Mouse (Mus musculus): Measurements from ENCODE around the gene Mrpl4.
"Not testable (repeated sequence)": the region's sequence is repeated elsewhere in the genome, so short reads cannot be mapped to it uniquely, and the experiment has no call there.

Gene Mrpl4

DNA sequence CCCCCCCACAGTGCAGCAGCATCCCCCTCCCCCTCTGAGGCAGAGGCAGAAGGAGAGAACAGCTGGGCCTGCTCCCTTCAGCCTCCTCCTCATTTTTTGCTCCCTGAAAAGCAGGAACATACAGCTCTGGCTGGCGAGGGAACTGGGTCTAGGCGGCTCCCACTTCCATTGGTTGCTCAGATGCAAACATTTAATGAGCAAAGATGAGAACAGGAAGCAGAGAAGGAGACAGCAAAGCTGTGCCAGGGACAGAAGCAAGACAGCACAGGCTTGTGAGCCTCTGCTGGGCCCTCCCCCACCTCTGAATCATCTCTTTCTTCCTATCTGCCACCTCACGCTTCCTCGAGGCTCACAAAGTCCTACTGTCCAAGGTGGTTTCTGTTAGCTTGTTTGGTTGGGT, 38.8 kb downstream of the Mrpl4 start:
- DNase-seq (ENCODE audit: low spot score), result no peak

DNA sequence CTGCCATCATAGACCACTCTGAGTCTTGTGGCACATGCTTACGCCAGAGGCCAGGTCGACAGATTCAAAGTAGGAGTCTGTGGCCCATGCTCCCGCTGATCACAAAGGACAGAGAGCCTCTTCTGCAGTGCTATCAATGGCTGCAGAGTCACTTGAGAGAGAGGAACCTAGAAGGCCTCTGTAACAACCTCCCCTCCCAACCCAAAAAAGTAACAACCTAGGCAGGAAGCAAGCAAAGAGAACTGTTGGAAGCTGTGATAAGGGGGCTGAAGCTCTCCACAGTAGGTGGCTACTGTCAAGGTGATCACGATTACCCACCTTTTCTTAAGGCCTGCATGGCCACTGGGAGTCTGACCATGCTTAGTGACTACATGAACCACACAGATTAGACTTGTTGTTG, 41.0 kb downstream of the Mrpl4 start:
- DNase-seq (ENCODE audit: low spot score), result no peak

DNA sequence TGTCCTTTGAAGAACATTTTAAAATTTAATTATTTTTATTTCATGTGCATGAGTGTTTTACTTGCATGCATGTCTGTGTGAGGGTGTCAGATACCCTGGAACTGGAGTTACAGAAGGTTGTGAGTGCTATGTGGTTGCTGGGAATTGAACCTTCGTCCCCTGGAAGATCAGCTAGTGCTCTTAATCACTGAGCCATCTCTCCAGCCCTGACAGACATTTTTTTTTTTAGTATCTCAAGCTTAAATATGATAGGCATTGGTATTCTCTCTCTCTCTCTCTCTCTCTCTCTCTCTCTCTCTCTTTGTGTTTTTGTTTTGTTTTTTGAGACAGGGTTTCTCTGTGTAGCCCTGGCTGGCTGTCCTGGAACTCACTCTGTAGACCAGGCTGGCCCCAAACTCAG, 42.2 kb downstream of the Mrpl4 start:
- not testable (repeated sequence) for DNase-seq (ENCODE audit: low spot score)

DNA sequence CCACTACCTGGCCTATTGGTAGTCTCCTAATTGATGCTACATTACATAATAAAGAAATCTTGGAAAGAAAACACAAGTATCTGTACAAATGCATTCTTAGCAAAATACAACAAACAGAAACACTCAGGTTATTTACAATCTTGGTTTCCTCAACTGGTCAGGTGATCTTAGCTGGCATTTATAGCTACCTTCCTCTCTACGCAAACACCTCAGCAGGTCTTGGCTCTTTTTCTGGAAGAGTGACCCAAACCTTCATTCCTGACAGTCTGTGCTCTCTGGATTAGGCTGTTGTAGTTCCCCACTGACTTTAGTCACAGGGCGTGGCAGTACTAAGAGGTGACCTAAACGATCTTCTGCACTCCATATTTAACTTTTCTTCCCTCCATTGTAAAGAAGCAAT, 42.7 kb downstream of the Mrpl4 start:
- DNase-seq (ENCODE audit: low spot score), result no peak

DNA sequence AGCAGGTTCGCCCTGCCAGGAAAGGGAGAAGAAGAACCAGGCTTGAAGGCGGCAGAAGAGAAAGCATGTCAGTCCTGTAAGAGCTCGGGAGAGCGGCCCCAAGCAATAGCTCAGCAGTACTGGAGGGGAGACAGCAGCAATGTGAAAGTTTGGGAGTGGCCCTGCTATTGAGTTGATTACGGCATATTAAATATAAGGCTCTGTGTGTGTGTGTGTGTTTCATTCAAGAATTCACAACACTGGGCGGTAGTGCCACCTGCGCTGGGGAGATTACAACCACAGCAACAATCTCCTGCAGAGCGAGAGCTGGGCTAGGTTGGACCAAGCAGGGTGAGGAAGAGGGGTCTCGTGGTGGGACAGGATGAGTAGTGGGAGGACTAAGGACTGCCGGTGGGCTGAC, 49.0 kb downstream of the Mrpl4 start:
- DNase-seq (ENCODE audit: low spot score), result no peak

Data from embryo, embryonic 10.5 days (tissue).